Mouse (Mus musculus) kidney, postnatal 36 days (tissue): ENCODE data around the gene Adam17.

Experiments used
- DNase-seq, 2 experiments: peaks; one replicate each; pipeline ENCODE4 v3.0.0; 2021 to 2022; ENCODE audit warnings: mixed read lengths in 2 of 2

Adam17 gene

GRCm38 (mm10) chr12:21305741-21306140 is 67.7 kb downstream of the Adam17 start:
- DNase-seq, result peak; percentile 62 to 67

DNA sequence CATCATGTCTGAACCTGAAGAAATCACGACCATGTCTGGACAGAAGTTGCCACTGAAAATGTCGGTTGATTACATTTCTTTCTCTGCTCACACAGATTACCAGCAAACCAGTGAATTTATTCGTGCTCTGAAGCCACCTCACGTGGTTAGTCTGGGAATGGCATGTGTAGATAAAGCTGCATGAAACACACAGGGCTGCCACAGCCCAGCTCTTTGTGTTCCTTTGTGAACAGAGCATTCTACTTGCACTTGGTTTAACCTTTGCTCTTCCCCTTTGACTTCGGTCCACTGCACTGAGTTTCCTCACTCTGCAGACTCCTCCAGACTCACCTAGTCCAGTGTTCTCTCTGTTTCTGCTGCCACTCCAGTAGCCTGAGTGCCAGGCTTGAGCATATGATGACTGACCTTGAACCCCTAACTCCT is 71.1 kb downstream of the Adam17 start:
- DNase-seq, result peak; percentile 62 to 90

- DNase-seq, result peak; percentile 41 to 73
These were observed 71.5 kb downstream of the Adam17 start for GRCm38 (mm10) chr12:21301932-21302331.

DNA sequence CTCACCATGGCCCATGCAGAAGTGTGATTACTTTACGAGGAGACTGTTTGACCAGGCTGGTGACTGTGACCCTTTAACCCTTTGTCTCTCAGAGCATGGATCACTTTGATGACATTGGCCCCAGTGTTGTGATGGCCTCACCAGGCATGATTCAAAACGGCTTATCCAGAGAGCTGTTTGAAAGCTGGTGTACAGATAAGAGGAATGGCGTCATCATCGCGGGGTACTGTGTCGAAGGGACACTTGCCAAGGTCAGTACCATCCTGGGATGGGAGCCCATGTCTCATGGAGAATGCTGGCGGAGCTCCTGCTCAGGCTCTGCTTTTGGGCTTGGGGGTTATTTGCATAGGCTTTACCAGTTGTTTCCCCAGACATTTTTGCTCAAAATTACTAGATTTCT is 72.1 kb downstream of the Adam17 start:
- peak in 1 of 2 experiments; percentile 25 for DNase-seq

- DNase-seq, result no peak
These were observed 74.6 kb downstream of the Adam17 start for GRCm38 (mm10) chr12:21298856-21299255.

DNA sequence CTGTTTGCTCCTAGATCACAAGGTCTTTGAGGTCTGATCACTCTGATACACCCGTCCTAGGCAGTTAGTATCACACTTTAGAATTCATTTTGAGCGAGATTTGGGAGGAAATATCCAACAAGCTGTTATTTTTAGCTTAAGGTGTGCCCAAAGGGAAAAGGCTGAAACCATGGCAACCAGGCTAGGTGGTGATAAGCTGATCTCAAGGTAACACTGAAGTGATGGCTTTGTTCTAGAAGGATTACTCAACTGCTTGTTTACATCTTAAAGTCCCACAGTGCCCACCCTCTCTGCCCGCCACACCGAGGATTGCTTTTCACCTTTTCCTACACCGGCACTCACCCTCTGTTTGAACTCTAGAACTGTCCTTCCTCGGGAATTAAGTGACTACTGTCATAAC is 83.8 kb downstream of the Adam17 start:
- no peak for DNase-seq

GRCm38 (mm10) chr12:21288716-21289395 is 84.6 kb downstream of the Adam17 start:
- peak in 1 of 2 experiments; percentile 17 for DNase-seq

GRCm38 (mm10) chr12:21286712-21287650 is 86.5 kb downstream of the Adam17 start:
- DNase-seq, result peak; percentile 37 to 39

DNA sequence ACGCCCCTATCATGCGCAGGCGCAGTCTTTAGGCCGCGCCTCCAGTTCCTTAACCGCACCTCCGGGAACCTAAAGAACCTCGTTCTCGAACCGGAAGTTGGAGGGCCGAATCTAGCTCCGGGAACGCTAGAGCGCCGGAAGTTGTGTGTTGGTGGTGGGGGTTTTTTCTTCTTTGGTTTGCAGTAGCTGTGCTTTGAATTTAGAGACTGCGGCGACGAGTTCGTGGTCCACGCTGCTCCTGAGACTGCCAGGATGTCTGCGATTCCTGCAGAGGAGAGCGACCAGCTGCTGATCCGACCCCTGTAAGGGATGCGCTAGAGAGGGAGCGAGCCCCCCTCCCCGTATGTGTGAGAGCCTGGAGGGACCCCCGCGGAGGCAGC is 87.2 kb downstream of the Adam17 start, which contains the start of gene Itgb1bp1:
Gene Itgb1bp1 (minus strand): TSS at position 42 of the 380 bp plus-strand sequence.
- DNase-seq, result peak; percentile 99 to 100

- no peak for DNase-seq
These were observed 87.8 kb downstream of the Adam17 start for GRCm38 (mm10) chr12:21285508-21286242.

GRCm38 (mm10) chr12:21284761-21285441 is 88.5 kb downstream of the Adam17 start, which contains the start of gene Cpsf3:
Gene Cpsf3, plus strand, starts transcription at chr12:21285391.
- DNase-seq, result no peak

- no peak for DNase-seq
These were observed 96.0 kb downstream of the Adam17 start for GRCm38 (mm10) chr12:21277352-21277864.

DNA sequence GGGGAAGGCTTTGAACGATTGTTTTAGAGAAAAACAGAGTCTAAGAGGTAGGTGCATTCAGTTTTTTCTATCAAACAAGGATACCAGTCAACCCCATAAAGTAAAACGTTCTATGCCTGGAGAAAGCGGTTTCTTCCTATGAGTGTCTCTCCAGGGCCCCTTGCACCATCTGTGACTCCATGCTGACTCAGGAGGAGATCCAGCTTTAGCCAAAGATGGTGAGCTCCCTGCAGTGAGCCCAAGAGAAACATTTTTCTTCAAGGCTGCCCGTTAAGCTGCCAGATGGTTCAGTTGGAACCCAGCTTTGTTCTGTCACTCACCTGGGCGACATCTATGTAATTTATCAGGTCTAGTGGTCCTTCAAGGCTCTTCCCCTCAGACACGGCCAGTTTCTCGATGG is 99.0 kb downstream of the Adam17 start:
- no peak for DNase-seq
